Mouse (Mus musculus): ENCODE measurements around the gene Scn3b. TPM values are rescaled to one million over a fixed set of nuclear protein-coding genes. Genes with fewer than 3 reads are reported as not detected.
A peak's percentile ranks its signal among the peaks of the same experiment; 100 is the strongest.

The Scn3b gene
- polyA plus RNA-seq, 1 experiment from 2014 or later, result 101 TPM

GRCm38 (mm10) chr9:40301475-40301874 lies 32.5 kb downstream of the Scn3b start:
- Histone ChIP-seq H3K9me3 (no peaks in the 10 kb centered on the region), H3K27ac (no peak overlapping the region), H3K4me1 (replicated peaks) (no peaks in the 10 kb centered on the region), H3K4me2 (no peak overlapping the region), H3K4me3 (no peak overlapping the region), H3K27me3 (no peaks in the 10 kb centered on the region), H3K9ac (no peak overlapping the region), H3K36me3 (peaks cover 99% of the 10 kb centered on the region)
- ATAC-seq (ENCODE audit: low FRiP score), result no peak
- WGBS, result 94% methylated on average over 5 of the region's 5 CpGs

- ATAC-seq (ENCODE audit: low FRiP score), result no peak
- Histone ChIP-seq H3K27me3 (no peaks in the 10 kb centered on the region), H3K36me3 (peaks cover 99% of the 10 kb centered on the region), H3K4me1 (replicated peaks) (no peaks in the 10 kb centered on the region), H3K9ac (no peak overlapping the region), H3K4me2 (no peak overlapping the region), H3K4me3 (no peak overlapping the region), H3K9me3 (no peaks in the 10 kb centered on the region), H3K27ac (no peak overlapping the region)
- WGBS, result 93% methylated on average over 8 of the region's 8 CpGs
Observed at GRCm38 (mm10) chr9:40302375-40302774, 33.4 kb downstream of the Scn3b start.

- Histone ChIP-seq H3K4me2 (no peak overlapping the region), H3K9ac (no peak overlapping the region), H3K27ac (no peak overlapping the region), H3K4me3 (no peak overlapping the region), H3K36me3 (peaks cover 99% of the 10 kb centered on the region), H3K27me3 (no peaks in the 10 kb centered on the region), H3K9me3 (no peaks in the 10 kb centered on the region), H3K4me1 (replicated peaks) (no peaks in the 10 kb centered on the region)
- WGBS, result 97% methylated on average over 8 of the region's 8 CpGs
- no peak for ATAC-seq (ENCODE audit: low FRiP score)
Observed at GRCm38 (mm10) chr9:40304243-40304642, 35.2 kb downstream of the Scn3b start.

- H3K4me1 ChIP-seq (replicated peaks), result no peaks in the 10 kb centered on the region
- H3K27me3 ChIP-seq, result no peaks in the 10 kb centered on the region
- ATAC-seq (ENCODE audit: low FRiP score), result no peak
- WGBS, result 76% methylated on average over 3 of the region's 3 CpGs
- H3K27ac ChIP-seq, result no peak overlapping the region
- no peaks in the 10 kb centered on the region for H3K9me3 ChIP-seq
- no peak overlapping the region for H3K4me2 ChIP-seq
- H3K9ac ChIP-seq, result no peak overlapping the region
- peaks cover 99% of the 10 kb centered on the region for H3K36me3 ChIP-seq
- H3K4me3 ChIP-seq, result no peak overlapping the region
Observed at GRCm38 (mm10) chr9:40307311-40307710, 38.3 kb downstream of the Scn3b start.

DNA sequence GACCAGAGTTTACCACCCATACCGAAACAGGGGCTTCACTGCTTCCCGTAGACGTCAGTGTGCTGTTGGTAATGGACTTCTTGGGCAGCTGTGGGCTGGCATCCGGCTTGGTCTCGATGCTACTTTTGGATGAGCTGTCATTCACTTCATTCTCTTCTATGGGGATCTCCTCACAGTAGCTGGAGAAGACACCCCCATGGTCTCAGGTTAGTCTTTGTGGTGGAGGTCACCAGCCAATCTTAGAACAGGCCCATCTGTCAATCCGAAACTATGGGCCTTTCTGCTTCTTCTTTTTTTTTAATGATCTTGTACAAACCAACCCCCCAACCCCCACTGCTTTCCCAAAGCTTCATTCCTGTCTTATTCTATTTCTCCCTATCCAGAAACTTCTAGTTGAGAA lies 40.9 kb downstream of the Scn3b start:
- no peak for ATAC-seq (ENCODE audit: low FRiP score)
- no peak overlapping the region for H3K4me2 ChIP-seq
- no peak overlapping the region for H3K9ac ChIP-seq
- H3K4me1 ChIP-seq (replicated peaks), result no peaks in the 10 kb centered on the region
- no peak overlapping the region for H3K4me3 ChIP-seq
- no peak overlapping the region for H3K27ac ChIP-seq
- WGBS, result 97% methylated on average over 6 of the region's 6 CpGs
- no peaks in the 10 kb centered on the region for H3K27me3 ChIP-seq
- H3K9me3 ChIP-seq, result no peaks in the 10 kb centered on the region
- H3K36me3 ChIP-seq, result peaks cover 96% of the 10 kb centered on the region

DNA sequence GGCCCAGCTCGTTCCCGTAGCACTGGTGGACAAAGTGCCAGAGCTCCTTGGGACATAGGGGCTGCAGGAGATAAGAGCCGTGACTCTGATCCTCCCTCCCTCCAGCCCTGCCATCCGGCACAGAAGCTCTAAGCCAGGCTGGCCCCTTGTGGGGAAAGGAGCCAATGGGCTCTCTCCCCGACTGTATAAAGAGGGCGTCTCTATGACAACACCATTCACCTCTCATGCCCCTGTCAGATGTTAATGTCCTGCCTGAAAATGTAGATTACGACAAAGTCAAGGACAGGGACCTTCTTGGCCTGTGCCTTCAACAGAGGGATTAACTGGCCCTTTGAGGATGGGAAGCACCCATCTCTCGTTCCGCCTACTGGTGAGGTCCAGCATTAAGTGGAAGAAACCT lies 42.8 kb downstream of the Scn3b start:
- Histone ChIP-seq H3K36me3 (peaks cover 93% of the 10 kb centered on the region), H3K4me3 (no peak overlapping the region), H3K27me3 (no peaks in the 10 kb centered on the region), H3K4me1 (replicated peaks) (no peaks in the 10 kb centered on the region), H3K4me2 (no peak overlapping the region), H3K9me3 (no peaks in the 10 kb centered on the region), H3K9ac (no peak overlapping the region), H3K27ac (no peak overlapping the region)
- 59% methylated on average over 9 of the region's 9 CpGs for WGBS
- no peak for ATAC-seq (ENCODE audit: low FRiP score)

DNA sequence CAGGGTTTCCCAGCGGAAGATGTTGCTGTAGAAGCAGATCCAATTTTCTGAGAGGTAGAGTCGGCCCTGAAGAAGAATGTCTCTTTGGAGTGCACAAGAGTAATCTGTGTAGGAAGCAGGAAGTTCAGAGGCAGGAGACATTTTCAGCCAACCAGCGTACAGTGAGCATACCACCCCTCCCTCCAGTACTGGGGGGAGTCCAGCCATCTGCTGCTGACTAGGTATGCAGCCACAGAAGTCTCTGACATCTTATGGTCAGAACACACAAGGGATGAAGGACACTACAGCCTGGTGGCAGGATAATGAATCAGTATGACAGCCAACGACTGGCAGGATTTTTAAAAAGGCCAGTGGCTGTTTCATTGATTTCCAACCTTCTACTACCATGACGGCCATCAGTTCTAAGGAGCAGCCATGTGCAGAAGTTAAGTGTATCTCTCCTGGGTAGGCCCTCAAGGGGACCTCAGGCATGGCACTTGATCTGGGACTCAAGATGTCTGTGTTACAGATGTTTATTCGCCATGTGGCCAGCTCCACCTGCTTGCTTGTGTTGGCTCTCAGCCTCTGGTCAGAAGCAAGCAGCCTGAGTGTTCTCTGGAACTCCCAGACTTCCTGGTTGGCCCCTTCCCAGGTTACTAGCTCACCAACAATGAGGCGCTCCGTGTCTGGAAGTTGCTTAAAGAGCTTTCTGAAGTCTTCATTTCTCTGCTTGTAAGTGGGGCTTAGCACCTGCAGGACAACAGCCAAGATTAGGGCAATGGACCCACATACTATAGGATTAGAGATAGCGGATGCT lies 48.0 kb downstream of the Scn3b start:
- H3K4me3 ChIP-seq, result no peak overlapping the region
- peaks cover 3% of the 10 kb centered on the region; the same call in 1 of the 2 replicates for H3K4me1 ChIP-seq (replicated peaks)
- ATAC-seq (ENCODE audit: low FRiP score), result no peak
- no peaks in the 10 kb centered on the region for H3K9me3 ChIP-seq
- WGBS, result 88% methylated on average over 9 of the region's 9 CpGs
- H3K36me3 ChIP-seq, result peaks cover 59% of the 10 kb centered on the region
- no peak overlapping the region for H3K9ac ChIP-seq
- no peaks in the 10 kb centered on the region for H3K27me3 ChIP-seq
- H3K27ac ChIP-seq, result no peak overlapping the region
- H3K4me2 ChIP-seq, result no peak overlapping the region

GRCm38 (mm10) chr9:40317735-40318134 lies 48.7 kb downstream of the Scn3b start:
- 97% methylated on average over 4 of the region's 4 CpGs for WGBS
- H3K9me3 ChIP-seq, result no peaks in the 10 kb centered on the region
- no peak overlapping the region for H3K4me3 ChIP-seq
- H3K27ac ChIP-seq, result no peak overlapping the region
- peaks cover 54% of the 10 kb centered on the region for H3K36me3 ChIP-seq
- peaks cover 3% of the 10 kb centered on the region; the same call in 1 of the 2 replicates for H3K4me1 ChIP-seq (replicated peaks)
- H3K27me3 ChIP-seq, result no peaks in the 10 kb centered on the region
- ATAC-seq (ENCODE audit: low FRiP score), result no peak
- no peak overlapping the region for H3K9ac ChIP-seq
- no peak overlapping the region for H3K4me2 ChIP-seq

DNA sequence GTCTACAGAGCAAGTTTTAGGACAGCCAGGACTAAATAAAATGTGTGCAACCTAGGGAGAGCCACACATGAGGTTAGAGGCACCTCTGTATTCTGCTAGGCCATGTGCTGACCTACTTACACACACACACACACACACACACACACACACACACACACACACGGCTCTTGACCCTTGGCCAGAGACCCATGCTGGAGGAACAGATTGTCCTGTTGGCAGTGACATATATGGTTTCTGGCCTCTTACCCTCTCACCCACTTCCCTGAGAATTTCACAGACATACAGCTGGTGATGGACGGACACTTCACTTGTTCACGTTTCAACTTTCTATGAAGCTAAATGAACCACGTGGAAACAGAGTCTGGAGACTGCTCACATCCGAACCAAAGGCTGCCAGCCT lies 49.8 kb downstream of the Scn3b start:
- Histone ChIP-seq H3K4me1 (replicated peaks) (peaks cover 3% of the 10 kb centered on the region; the same call in 1 of the 2 replicates), H3K9ac (no peak overlapping the region), H3K27ac (no peak overlapping the region), H3K4me3 (no peak overlapping the region), H3K4me2 (no peak overlapping the region), H3K36me3 (peaks cover 51% of the 10 kb centered on the region), H3K27me3 (no peaks in the 10 kb centered on the region), H3K9me3 (no peaks in the 10 kb centered on the region)
- WGBS, result 82% methylated on average over 5 of the region's 5 CpGs
- ATAC-seq (ENCODE audit: low FRiP score), result no peak

- Histone ChIP-seq H3K36me3 (peaks cover 51% of the 10 kb centered on the region), H3K27ac (peak overlapping the region; percentile 40; the same call in 1 of the 2 replicates), H3K4me1 (replicated peaks) (peaks cover 3% of the 10 kb centered on the region; the same call in 1 of the 2 replicates), H3K4me3 (0 out of 2 replicates have a peak overlapping the region, but pooled peaks have one; percentile 2), H3K9me3 (no peaks in the 10 kb centered on the region), H3K9ac (0 out of 2 replicates have a peak overlapping the region, but pooled peaks have one; percentile 3), H3K27me3 (no peaks in the 10 kb centered on the region), H3K4me2 (no peak overlapping the region)
- no peak for ATAC-seq (ENCODE audit: low FRiP score)
- WGBS, result 89% methylated on average over 8 of the region's 8 CpGs
Observed at GRCm38 (mm10) chr9:40320405-40320804, 51.4 kb downstream of the Scn3b start.

DNA sequence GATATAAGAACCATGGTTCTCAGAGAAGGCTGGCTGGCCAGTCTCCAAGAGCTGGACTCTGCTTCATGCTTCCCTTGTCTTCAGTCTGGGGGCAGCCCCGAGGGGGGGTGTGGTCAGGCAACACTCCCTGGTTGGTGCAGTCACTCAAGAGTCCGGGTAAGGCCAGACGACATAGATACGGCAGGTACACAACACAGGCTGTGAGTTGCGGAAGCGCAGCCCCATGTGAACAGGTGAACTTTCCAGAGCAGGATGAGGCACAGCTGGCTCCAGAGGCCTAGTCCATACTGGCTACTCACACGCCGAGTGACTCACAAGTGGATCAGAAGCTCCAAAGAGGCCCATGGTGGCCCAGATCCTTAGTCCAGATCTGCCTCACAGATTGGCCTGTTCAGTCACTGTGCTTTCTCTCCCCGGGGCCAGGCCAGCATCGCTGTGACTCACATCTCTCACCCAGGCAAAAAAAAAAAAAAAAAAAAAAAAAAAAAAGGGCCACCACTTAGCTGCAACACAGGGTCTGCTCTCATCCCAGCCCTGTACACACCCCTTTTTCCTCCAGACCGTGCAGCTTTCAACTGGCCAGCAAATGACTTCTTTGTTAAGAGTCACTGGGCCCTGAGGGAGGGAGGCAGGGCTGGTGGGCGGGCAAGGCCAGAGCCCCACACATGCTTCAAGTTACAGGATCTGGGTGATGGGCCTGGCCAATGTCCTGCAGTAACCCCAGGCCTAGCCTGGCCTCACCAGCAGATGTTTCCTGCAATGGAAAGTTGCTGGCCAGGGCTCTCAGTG lies 52.1 kb downstream of the Scn3b start:
- WGBS, result 53% methylated on average over 12 of the region's 12 CpGs
- Histone ChIP-seq H3K27ac (peak overlapping the region; percentile 40), H3K4me1 (replicated peaks) (peaks cover 3% of the 10 kb centered on the region; the same call in 1 of the 2 replicates), H3K4me3 (no peak overlapping the region), H3K9ac (0 out of 2 replicates have a peak overlapping the region, but pooled peaks have one; percentile 3), H3K9me3 (no peaks in the 10 kb centered on the region), H3K4me2 (no peak overlapping the region), H3K27me3 (no peaks in the 10 kb centered on the region), H3K36me3 (peaks cover 52% of the 10 kb centered on the region)
- ATAC-seq (ENCODE audit: low FRiP score), result peak; percentile 54

GRCm38 (mm10) chr9:40321668-40322003 lies 52.6 kb downstream of the Scn3b start:
- 76% methylated on average over 3 of the region's 3 CpGs for WGBS

More at GRCm38 (mm10) chr9:40321668-40322003, 52.6 kb downstream of the Scn3b start:
- H3K27ac ChIP-seq, result no peak overlapping the region; the same call in 1 of the 2 replicates
- no peaks in the 10 kb centered on the region for H3K27me3 ChIP-seq
- peaks cover 53% of the 10 kb centered on the region for H3K36me3 ChIP-seq
- no peaks in the 10 kb centered on the region for H3K9me3 ChIP-seq
- no peak overlapping the region for H3K4me2 ChIP-seq
- no peak overlapping the region for H3K4me3 ChIP-seq
- no peak overlapping the region for H3K9ac ChIP-seq
- no peak for ATAC-seq (ENCODE audit: low FRiP score)
- H3K4me1 ChIP-seq (replicated peaks), result peaks cover 3% of the 10 kb centered on the region; the same call in 1 of the 2 replicates
